Mouse (Mus musculus) forelimb bud, embryonic 11.5 days (tissue): Measurements from ENCODE around the gene Atl3.
"Not testable (repeated sequence)": the region's sequence is repeated elsewhere in the genome, so short reads cannot be mapped to it uniquely, and the experiment has no call there.

Experiments used
- DNase-seq: peaks from one replicate; pipeline ENCODE4 v3.0.0-alpha.2; 2012; ENCODE audit warnings: low read depth, low spot score

Atl3 gene

GRCm38 (mm10) chr19:7493352-7494186, at the start of gene Atl3:
Gene Atl3, plus strand, starts transcription at chr19:7494040.
- no peak for DNase-seq

- DNase-seq = no peak
Observed at GRCm38 (mm10) chr19:7445105-7445504, 48.7 kb upstream of the Atl3 start.

DNA sequence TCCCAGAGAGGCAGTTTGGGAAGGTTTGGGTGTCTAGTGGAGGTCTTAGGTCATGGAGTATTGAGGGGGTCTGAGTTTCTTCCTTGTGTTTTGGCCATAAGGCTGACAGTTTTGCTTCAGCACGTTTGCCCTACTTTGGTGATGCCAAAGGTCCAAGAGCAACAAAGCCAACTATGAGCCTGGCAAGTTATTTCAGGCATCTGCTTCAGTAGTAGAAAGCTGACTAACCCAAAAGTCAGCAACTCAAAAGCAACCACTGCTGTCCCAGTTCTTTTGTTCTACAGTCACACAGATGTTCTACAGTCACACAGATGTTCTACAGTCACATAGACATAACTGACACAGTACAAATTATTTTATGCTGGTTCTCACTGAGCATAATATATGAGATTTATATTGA, 48.2 kb upstream of the Atl3 start:
- DNase-seq = no peak

DNA sequence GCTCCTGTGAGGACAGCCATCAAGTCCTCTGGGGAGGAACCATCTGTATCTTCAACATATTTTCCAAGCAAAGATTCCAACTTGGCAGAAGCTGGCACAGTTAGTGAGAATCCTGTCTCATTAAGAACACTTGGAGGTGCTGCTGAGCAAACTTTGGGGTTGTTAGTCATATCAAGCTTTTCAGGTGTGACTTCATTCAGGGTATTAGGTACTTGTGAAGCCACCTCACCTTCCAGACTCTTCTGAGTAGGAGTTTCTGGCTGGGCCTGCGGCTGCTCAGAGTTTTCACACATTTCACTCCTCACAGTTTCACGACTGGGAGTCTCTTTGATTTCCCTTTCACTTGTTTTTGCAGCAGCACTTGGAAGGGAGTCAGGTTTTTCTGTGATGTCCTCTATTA, 37.0 kb upstream of the Atl3 start:
- DNase-seq = no peak

GRCm38 (mm10) chr19:7458901-7459300, 34.9 kb upstream of the Atl3 start:
- DNase-seq = no peak

DNA sequence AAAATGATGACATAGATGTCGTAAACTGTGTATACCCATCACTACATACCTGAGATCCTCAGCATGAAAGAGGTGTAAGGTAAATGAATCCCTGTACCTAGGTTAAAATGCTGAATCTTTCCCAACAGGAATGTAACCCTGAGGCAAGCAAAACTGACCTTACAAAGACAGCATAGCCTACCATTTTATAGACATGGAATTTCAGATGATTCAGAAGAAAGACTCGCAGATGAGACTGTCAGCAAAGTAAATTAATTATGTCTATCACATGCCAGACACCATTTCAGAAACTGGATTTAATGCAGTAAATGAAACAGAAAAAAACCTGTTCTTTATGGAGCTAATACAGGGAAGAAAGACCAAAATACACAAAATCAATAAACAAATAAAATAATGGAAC, 34.5 kb upstream of the Atl3 start:
- DNase-seq = no peak

DNA sequence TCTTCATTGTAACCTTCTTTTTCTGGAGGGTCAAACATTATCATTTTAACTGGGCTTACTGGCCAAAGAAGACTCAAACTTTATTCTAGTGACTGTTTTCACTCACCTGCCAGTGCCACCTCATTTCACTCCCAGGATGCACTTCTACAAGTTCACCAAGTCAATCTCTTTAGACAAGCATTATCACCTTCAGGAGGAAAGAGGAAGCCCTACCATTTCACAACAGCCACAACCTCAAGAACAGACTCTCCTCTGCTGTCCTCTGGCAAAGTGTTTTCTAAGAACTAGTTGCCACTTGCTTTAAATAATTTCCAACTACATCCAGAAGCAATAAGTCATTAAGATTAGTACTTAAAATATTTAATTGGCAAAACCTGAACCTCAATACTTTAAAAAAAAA, 25.9 kb upstream of the Atl3 start:
- no peak for DNase-seq

DNA sequence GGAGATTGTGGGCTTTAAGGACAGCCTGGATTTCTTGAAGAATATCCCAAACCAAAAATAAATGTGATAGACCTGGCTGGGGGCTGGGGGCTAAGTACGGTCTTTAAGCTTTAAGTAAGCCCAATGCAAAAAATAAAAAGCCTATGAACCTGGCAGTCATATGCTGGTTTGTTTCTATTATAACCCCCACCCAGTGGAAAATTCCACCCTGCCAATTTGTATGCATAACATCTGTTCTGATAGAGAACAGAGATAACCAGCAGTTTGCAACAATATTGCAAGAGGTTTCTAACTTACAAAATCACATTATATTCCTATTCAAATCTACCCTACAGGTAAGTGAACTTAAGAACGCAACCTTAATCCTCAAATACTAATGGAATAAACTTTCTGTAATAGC, 23.2 kb upstream of the Atl3 start:
- DNase-seq = no peak

- DNase-seq = no peak
Observed at GRCm38 (mm10) chr19:7479751-7480248, 14.0 kb upstream of the Atl3 start.

DNA sequence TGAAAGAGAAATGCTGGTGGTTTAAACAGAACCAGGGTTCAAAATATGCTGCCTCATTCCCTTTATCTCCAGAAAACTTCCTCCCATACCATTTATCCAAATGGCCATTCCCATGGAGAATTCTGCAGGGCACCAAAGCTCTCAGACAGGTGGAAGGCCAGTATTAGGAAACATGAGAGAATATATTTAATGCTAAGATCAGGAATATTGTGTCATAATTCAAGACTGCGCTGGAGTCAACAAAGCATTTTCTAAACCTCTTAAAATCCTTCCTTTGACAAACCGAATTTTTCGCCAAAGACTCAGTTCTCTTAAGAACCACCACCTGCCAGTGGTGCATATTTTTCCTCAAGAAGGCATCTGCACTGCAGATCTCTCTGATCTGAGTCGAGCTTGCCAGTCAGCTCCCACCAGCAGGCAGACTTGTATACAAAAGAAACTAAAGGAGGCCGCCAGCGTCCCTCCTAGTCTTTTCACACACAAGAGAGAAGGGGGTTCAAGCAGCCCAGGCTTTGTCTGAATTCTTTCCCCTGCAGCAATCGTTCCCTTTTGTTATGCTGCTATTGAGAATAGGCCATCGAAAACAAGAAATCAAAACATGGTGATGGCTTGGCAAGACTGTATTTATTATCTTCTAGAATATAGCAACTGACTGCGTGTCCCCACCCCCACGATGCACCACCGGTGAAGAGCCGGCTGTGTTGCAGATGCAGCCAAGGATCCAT, 12.1 kb upstream of the Atl3 start:
- DNase-seq = peak; percentile 2

- no peak for DNase-seq
Observed at GRCm38 (mm10) chr19:7482266-7482598, 11.6 kb upstream of the Atl3 start.

DNA sequence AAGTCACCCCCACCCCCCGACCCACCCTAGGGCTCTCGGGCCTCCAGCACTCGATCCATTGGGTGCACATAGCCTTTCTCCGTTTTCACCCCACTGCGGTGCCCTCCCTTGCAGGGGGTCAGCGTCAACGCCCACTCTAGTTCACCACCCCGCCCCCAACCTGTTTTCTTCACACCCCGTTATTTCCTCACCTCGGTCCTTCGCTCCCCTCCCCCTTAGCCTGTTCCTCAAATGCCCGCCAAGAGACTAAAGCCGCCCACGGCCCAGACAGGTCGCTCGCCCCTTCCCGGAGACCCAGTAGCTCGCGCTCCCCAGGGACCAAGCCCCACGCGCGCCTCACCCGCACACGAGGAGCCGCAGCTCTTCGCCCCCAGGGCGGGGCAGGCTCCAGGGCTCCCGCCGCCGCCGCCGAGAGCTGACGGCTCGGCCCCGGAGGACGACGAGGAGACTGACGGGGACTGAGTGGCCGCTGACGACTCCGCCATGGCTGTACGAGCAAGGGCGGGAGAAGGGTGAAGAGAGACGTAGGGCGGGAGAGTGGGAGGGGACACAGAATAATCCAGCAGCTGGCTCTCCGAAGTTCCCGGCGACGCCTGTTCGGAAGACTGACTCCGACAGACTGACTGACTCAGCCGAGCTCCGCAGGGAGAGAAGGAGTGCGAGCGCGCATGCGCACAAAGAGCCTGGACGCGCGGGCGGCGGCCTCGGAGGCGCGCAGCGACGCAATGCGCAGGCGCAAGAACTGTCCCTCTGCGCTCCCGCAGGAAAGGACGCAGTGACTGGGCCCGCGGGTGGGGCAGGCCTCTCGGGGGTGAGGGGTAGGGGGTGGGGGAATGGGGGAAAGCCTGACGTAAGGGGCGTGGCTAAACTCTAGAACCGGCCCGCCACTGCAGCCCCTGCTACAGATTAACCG, 11.0 kb upstream of the Atl3 start, which contains the start of gene Rtn3:
Gene Rtn3 (minus strand): TSS at position 683 of the 913 bp plus-strand sequence.
- peak; percentile 98 for DNase-seq

DNA sequence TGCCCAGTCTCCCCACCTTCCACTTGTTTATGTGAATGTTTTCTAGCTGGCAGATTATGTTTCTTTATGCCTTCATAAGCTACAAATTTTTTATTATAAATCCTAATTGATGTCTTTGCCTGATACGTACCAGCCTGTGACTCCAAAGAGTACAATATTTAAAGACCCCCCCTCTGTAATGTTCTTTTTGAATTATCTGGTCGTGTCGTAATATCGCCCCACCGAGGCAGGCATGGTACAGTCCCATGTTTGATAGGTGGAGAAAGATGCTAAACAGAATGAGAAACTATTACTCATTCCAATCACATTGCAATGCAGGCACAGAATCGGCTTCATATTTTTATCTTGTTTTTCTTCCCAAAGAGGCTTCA, 10.3 kb upstream of the Atl3 start:
- no peak for DNase-seq

DNA sequence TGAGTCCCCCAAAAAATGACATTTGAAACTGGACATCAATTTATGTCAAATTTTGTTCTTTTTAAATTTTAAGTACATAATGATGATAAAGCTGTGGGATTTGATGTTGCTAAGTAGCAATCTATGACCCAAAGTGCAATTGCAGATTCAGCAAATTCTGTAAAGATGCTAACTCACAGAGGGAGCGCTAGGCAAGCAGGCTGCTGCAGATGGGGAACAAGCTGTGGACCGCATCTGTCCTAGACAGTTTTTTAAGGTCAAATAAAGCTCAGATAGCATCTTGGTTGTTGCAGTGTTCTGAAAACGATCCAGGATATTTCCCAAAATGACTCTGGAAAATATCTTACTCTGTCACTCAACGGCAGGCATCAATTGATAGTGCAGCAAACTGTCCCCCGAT, 9.8 kb upstream of the Atl3 start:
- DNase-seq = no peak

DNA sequence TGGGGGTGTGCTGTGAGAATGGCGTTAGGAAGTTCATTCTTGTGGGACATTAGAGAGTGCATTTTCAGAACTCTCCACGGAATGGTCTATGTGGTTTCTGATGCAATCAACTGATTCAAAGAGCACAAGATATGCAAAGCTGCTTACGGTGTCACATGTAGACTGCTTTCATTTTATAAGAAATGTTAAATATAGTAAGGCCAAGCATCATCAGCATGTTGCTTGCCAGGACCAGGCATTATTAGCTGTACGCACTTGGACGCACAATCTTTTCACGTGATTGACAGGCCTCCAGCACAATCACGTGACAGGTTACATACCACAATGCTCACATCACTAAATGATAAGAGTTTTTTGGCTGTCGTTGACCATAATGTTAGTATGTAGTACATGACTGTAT, 6.2 kb upstream of the Atl3 start:
- no peak for DNase-seq

GRCm38 (mm10) chr19:7491960-7492359, 1.9 kb upstream of the Atl3 start:
- DNase-seq = no peak

DNA sequence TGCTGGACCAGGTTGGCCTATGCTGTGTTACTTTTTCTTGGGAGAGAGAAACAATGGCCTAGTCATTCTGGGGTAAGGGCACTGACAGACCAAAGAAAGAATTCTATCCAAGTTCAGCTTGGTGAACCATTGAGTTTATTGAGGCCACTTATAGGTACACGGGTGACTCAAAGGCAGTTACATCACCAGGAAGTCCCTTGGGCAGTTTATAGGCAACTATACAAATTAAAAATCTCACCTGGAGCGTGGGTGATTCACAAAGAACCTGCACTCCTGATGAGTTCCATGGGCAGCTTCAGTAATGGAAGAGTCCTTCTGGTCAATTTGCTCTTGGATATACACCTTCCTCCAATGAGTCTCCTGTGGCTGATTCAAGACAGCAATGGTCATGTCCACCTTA, 1.2 kb upstream of the Atl3 start:
- DNase-seq = no peak

DNA sequence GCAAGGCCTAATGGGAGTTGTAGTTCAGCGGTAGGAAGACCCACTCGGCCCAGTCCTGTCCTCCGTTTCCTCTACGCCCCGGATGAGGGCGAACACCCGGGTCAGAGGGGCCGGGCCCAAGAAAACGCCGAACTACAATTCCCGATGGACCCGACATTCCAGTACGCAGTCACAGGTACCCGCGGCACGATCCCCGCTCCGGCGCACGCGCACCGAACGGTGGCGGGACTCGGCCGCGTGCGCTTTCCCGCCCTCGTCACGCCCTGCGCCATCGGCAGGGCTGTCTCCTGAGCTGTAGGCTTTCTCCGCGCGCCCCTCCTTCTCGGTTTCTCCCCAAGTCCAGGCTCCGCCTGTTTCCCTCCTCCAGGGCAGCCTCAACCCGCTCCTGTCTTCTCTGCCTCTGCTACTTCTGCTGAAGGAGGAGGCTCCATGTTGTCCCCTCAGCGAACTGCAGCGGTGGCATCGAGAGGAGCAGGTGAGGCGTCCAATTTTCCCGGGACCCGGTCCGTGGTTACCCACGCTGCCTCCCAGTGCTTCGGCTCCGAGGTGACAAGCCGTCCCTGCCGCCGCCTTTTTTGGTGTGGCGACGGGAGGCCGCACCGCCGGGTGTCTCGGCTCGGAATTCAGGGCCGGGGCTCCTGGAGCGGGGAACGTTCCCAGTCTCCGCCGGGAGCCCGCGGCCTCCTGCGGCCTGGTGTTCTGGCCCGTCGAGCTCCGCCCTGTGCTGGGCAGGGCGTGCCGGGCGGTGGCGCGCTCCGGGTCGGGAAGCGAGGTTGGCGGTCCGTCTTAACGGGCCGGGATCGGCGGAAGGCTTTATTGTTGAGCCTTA, 561 bp downstream of the Atl3 start:
- DNase-seq = peak; percentile 94

DNA sequence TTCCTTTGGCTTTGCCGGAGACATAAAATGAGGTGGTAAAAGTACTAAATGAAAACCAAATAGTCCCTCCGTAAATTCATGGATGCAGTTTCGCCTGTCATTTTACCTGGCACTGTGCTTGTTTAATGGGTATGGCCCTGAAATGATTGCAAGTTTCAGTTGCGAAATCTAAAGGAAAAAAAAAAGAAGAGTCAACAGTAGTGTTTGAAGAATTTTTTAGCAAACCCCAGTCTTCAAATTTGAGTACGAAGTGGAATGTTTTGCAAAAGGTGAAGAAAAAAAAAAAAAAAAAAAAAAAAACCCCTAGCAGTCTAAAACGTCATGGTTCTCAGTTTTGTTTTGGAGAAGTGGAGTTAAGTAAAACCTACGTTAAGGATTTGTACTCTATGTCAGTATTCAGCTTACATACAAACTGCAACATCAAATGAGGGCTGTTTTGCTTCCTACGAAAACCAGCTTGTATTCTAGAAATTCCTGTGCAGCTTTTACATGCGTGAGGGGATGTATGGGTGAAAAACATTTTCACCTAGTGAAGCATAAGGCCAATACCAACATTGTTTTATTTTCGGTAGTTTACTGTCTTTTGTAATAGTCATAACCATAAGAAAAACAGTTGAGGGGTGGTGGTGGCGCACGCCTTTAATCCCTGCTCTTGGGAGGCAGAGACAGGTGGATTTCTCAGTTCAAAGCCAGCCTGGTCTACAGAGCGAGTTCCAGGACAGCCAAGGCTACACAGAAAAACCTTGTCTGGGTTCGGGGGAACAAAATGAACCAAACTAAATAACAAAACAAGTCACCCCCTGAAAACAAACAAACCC, 1.6 kb downstream of the Atl3 start:
- DNase-seq = no peak

DNA sequence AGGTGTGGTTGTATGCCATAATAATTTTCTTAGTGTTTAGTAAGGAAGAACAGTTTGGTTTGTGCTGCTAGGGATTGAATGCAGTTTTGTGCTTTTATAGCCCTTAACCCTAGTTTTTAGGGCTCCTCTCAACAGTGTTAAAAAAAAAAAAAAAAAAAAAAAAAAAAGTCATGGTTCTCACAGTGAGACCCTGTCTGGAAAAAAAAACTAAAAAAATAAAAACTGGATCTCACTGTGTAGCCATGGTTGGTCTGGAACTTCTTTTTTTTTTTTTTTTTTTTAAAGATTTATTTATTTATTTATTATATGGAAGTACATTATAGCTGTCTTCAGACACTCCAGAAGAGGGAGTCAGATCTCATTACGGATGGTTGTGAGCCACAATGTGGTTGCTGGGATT, 2.2 kb downstream of the Atl3 start:
- DNase-seq = not testable (repeated sequence)
